Mouse (Mus musculus) brain, adult 2 months (tissue): ENCODE results near the gene Apobec3.
A peak's percentile ranks its signal among the peaks of the same experiment; 100 is the strongest.

Experiments used
- DNase-seq: peaks from one replicate; pipeline ENCODE4 v3.0.0; 2011; ENCODE audit warnings: low read depth, low spot score

Apobec3 gene

DNA sequence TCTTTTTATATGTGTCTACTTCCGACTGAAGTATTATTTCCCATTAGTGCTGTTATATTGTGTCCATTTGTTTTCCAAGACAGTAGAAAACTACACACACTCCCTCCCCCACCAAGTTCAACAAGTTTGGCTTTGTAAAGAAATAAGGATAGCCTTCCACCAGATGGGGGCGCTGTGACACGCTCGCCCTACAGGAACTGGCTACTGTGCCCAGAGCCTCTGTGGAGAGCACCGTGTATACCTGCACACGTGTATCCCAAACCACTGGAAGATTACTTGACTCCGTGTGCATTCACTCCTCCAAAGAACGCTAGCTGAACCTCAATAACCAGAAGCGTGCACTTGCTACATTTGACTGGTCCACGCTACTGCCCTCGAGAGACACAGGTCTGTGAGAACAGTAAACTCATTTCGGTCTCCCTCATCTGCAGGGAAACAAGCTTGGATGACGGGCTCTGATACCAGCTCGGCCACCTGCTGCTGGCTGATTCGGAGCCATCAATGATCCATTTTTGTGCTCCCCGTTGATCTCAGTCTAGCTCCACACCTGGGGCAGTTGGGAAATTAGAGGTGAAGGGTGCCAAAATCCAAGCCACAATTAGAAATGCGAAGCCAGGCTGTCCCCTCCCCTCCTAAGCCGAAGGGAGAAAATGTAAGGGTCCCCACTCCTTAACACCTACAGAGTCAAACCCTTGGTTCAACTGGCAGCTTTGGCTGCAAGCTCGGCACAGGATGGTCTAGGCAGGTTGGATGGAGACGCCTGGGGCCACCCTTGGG, at the start of gene Apobec3:
Apobec3 (plus strand) TSS at position 224 of the 777 bp plus-strand sequence.
- peak; percentile 71 for DNase-seq

DNA sequence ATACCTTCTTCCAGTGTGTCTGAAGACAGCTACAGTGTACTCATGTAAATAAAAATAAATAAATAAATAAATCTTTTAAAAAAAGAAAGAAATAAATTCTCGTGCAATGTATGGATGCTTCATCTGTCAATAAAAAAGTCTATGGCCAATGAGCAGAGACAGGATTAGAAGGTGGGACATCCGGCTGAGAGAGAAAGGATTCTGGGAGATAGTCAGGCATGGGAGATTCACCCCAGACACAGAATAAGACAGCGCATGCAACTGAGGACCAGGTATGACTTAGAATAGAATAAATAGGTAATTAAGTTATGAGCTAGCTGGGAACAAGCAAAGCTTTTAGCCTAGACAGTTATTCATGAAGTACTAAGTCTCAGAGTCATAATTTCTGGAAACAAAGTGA, 48.5 kb upstream of the Apobec3 start:
- DNase-seq, result no peak

DNA sequence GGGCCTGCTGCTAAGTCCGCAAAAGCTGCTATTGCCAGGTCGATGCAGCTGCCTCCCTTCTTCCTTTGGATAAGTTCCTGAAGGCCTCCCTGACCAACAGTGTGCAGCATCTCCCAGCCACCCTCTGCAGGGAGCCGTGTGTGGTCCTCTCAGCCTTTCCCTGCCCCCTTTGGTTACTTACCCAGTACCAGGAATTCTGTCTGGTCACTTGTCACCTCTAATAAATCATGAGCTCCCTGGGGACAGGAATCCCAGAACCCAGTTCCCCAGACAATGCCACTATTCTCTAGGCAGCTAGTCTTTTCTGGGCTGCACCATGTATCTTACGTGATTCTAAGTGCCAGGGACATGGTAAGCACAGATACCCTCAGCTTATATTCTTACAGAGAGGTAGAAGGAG, 45.5 kb upstream of the Apobec3 start:
- no peak for DNase-seq

DNA sequence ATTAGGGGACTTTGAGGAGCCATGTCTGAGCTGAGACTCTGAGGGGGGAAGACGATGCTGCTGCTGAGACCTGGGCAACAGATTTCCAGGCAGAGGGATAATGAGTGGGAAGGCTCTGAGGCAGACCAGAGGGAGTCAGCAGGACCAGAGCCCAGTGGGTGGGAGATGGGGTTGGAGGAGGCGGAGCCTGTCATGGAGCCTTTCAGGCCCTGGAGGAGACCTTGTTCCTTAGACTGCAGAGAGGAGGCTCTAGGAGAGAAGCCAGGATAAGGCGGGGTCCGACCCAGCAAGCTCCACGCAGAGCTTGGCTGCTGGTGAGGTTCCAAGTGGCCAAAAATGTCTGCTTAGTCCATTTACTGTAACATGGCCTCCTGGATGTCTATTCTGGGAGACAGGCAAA, 44.4 kb upstream of the Apobec3 start:
- DNase-seq, result peak; percentile 71

DNA sequence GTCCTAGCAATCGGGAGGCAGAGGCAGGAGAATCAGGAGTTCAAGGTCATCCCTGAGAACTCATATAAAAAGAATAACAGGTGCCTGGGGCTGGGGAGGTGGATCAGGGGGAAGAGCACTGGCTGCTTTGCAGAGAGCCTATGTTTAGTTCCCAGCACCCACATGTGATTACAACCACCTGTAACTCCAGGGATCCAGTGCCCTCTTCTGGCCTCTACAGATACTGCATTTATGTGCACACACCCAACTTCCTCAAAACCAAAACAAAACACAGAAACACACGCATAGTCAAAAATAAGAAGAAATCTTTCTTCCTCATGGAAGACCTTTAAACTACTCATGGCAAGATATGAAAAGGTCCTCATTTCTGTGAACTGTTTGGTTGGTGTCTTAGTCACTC, 41.3 kb upstream of the Apobec3 start:
- DNase-seq, result no peak

DNA sequence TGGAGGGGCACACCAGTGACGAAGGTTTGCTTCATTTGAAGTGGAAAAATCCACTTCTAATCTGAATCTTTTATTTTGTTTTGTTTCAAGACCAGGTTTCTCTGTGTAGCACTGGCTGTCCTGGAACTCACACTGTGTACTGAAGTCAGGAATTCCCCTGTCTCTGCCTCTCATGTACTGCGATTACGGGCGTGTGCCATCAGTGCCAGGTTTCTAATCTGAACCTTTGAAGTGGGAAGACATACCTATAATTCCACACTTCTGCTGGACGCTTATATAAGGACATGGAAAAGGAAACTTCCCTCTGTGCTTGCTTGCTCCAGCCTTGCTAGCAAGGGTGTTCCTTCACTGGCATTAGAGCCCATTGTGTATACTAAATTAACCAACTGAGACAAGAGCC, 32.5 kb upstream of the Apobec3 start:
- no peak for DNase-seq

DNA sequence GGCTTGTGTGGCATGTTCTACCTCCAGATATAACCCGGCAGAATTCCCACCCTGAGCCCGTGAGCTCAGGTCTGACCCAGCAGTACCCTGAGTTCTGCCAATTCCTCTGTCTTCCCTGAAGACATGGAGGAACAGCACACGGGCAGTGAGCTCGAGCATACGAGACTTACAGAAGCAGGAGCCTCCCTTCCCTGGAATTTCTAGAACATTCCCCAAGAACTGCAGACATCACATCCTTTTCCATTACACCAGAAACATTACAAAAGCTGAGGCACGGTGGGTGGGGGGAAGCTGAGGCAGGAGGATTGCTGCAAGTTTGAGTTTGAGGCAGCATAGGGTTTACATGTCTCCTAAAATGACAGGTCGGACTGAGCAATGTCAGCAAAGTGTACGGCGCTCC, 31.6 kb upstream of the Apobec3 start:
- no peak for DNase-seq

DNA sequence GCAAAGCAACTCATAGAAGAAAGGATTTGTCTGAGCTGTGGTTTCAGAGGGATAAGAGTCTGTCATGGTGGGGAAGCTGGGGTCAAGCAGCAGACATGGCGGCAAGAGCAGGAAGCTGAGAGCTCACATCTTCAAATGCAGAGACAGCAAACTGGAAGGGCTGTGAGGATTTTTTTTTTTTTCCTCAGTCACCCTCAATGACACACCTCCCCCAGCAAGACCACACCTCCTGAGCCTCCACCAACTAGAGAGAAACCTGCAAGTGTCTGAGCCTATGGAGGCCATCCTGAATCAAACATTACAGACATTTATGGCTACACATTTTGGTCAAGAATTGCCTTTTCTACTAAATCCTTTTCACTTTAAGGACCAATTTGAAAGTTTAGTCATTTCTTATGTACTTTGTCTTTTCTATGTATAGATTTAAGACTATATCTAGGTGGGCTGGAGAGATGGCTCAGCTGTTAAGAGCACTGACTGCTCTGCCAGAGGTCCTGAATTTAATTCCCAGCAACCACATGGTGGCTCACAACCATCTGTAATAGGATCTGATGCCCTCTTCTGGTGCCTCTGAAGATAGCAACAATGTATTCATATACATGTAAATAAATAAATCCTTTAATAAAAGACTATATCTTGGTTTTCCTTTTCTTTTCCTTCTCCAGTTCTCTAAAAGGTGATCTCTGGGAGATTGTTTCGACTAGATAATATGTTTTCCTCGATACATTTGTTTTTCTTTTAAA, 24.0 kb upstream of the Apobec3 start:
- DNase-seq, result no peak

DNA sequence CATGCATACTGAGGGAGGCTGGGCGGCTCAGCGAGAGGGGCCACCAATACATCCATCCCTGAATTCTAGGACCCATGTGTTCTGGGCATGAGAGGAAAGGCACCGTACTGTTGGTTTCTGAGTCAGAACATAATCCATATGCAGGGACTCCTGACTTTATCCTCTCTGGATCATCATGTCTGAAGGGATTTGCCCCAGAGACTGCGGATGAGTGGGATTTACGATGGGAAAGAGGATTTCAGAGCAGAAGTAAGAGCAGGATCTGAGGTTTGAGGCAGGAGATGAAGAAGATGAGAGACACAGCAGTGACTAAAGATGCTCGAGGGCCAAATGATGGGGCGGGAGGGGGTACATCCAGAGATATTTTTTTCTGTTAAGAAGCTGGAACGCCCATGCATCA, 17.9 kb upstream of the Apobec3 start:
- no peak for DNase-seq

DNA sequence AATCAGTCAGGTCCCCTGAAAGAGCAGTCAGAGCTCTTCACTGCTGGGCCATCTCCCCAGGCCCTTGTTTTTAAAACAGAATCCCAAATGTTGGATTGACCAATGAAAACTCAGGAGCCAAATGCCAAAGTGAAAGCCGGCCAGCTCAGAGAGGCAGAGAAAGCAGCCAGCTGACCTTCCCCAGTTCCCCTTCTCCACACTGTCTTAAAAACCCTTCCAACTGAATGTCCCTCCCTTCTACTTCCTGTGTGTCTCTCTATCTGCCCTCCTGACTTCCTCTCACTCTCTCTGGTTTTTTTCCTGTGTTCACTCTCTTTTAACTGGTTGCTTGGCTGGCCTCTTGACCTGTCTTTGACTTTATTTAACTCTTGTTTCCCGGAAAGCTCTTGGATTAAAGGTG, 17.5 kb upstream of the Apobec3 start:
- DNase-seq, result no peak

DNA sequence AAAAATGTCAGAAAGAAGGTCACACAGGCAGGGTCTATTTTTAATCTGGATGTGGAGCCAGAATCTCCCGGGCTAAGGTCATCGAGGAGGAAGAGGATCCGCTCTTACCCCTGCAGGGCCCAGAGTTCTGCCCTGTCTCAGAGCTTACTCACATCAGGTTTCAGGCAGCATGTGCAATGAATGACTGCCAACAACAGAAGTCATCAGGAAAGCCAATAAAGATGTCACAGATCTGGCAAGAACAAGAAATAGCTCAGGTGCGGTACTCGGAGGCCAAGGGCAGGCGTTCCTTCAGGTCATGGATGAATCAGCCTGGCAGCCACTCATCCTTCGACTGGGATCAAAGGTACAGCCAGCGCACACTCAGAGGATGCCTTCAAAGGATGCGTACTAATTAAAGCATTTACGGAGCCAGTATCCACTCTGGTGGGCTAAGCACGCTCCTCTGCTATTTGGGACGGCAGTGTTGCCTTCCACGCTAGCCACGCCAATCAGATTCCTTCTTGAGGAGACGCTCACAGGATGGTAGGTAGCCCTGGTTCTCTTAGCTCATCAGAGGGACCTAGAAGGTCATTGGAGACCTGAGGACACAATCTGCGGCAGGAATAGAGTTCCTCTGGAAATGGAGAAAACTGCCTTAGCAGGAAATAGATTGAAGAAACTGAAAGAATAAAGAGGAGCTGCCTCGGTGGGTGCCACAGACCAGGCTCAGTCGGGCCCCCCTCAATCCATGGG, 16.0 kb upstream of the Apobec3 start:
- peak; percentile 22 for DNase-seq

DNA sequence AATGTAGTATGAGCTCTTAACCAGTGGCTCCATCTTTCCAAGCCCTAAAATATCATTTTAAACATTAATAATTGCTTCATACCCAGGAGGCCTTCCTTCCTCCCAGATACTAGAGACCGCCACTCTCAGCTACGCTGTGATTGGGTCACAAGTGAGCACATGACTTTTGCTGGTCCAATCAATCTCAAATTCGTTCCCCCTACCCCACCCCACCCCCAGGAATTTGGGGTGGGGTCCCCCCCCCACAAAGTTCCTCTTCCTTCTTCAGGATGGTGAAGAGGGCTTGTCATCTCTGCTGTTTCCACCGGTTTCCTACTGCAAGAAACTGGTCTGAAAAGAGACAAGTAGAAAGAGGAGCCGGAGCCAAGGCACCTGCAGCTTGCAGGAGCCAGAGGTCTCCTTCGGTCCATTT, 12.7 kb upstream of the Apobec3 start:
- no peak for DNase-seq

DNA sequence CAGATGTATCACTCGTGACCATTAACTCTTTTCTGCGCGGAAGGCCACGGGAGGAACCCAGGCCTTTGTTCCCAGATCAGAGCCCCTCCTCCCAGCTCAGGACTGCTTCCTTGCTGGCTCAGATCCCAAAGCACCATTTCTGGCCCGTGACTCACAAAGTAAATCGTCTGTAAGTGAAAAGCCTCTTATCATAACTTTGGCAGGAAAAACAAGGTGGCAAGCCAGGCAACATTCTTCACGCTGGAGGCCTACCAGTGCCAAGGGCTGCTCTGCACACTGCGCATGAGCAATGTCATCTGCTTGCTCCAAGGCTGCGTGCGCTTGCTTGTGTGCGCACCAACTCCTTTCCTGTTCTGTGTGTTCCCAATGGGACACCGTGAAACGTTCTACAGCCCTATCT, 12.1 kb upstream of the Apobec3 start:
- DNase-seq, result peak; percentile 91

DNA sequence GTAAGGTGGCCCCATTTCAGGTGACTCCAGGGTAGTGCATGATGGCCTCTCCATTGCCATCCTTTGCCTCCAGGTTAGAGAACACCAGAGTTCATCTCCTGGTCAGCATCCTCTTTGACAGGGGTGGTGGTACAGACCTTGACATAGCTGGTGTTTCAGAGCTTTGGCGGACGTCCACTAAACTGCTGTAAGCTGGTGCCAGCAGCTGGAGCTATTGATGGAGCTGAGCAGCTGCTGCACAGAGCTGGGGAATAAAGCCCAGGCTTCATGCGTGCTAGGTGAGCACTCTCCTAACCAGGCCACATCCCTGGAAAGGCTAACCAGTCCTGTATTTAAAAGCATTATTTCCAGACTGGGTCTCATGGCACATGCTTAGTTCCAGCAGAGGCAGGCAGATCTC, 11.0 kb upstream of the Apobec3 start:
- no peak for DNase-seq

DNA sequence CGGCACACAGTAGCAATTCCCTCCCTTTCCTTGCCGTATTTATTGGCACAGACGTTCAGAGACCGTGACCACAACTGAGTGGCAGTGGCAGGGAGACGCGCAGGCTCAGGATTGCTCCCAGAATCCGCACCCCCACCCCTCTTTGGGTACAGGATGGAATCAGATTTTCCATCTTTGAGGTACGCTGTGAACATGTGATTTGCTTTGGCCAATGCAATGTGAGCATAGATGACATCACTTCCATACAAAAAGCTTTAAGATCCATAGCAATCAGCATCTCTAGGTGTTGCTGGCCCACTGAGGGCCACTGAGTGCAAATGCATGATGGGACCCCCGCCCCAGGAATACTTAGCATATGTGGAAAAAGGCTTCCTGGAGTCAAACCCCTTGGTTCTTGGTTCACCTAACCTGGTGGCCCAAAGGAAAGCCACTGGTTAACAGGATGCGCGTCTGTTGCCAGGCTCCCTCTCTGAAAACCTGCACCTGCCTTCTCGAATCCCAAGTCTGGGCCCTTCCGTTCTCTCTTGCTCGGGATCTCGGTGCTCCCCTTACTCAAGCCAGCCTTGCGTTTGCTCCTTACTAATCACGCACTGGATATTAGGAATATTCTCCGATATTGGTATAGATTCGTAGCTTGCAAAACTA, 8.7 kb upstream of the Apobec3 start:
- peak; percentile 93 for DNase-seq

DNA sequence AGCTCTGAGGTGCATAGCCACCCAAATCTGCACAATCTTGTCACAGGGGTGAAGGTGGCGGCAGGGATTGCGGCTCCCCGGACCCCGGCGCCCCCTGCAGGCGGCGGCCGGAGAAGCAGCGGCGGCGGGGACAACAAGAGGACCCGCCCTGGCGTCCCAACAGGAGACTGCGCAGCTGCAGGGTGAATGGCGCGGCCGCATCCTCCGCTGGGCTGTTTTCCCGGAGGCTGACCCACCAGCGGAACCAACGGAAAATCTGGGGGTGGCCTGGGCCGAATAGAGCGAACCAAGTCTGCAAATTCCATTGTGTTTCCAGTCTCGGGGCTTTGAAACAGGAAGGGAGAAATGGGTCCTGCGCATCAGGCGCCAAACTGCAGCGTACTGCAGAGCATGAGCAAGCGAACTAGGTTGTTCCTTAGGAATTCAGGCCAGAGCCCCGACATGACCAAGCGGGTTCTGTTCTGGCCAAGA, 8.1 kb upstream of the Apobec3 start:
- DNase-seq, result peak; percentile 94

DNA sequence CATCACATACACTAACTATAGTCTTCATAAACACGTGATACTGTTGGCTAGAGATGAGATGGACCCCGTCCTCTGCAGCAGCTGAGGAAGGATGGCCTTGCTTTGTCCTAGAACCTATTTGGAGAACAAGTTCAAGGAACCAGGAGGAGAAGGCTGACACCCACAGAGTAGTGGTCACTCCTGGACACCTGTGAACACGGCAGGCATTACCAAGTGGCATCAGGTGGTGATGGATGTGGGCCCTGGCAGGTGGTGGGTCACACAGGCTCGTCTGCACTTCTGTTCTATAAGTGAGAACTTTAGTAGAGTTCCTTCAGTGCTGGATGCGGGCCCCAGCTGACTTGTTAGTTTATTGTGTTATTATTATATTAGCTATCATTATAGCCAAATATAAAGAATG, 6.6 kb upstream of the Apobec3 start:
- no peak for DNase-seq

DNA sequence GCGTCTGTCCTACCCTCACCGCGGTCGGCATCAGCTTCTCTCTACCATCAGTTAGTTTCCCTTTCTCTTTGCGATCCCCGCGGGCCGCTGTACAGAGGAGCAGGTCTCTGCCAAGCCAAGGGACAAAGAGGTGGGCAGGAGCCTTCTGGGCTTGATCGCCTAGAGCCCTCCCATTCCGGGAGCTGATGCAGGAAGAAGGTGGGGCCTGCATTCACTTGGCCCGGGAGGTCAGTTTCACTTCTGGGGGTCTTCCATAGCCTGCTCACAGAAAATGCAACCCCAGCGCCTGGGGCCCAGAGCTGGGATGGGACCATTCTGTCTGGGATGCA, 718 bp downstream of the Apobec3 start:
- DNase-seq, result peak; percentile 41

DNA sequence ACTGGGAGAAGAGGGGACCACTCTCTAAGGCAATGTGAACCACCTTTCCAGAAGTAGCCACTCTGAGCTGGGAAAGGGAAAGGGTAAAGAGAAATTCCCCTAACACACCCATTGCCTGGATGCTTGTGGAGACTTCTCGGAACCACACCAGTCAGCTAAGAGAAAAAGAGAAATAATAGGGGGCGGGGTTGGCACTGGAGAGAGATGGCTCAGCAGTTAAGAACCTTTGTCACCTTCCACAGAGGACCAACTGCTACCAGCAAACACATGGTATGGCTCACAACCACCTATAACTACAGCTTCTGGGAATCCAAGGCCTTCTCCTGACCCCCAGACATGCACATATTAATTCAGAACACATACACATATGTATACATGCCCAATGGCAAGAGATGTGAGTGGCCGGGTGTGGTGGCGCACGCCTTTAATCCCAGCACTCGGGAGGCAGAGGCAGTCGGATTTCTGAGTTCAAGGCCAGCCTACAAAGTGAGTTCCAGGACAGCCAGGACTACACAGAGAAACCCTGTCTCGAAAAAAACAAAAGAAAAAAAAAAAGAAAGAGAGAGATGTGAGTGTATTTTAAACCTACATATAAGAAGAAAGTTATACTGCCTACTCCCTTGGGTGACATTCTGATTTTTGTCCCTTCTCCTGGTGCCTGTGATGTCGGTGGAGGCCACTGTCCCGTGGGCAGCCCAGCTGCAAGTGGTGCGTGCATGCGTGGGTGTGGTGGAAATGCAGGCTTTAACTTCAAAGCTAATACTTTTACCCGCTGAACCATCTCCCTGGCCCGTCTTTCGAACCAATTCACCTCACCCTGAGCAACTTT, 1.8 kb downstream of the Apobec3 start:
- no peak for DNase-seq

DNA sequence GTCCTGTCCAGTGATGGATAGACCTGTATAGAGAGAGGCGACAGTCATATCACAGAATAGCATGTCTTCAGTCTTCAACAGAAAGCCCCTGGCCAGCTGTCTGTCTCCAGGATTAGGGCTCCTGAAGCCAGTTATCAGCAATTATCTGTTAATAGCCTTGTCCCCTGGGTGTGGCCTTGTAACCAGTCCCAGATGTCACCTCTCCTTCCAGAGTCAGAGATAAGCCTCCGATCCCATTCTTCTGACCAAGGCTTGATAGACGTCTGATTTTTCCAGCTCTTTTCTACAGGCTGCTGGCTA, 2.3 kb downstream of the Apobec3 start:
- DNase-seq, result no peak

DNA sequence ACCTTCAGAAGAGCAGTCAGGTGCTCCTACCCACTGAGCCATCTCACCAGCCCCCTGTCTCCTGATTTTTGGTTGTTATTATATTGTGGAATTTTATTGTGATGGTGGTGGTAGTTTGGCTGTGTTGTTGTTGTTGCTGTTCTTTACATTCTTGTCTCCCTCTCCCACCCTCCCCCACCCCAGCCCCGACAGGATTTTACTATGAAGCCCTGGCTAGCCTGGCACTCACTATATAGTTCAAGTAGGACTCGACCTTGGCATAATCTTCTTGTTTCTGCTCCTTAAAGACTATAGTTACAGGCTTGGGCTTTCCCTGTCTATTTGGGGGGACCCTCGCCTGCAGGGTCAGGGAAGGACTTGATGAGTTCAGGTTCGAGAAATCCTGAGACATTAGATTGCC, 2.9 kb downstream of the Apobec3 start:
- DNase-seq, result no peak
